Mouse (Mus musculus): ENCODE measurements around the gene Unc5b. TPM values are rescaled to one million over a fixed set of nuclear protein-coding genes. Genes with fewer than 3 reads are reported as not detected.

The Unc5b gene
- polyA plus RNA-seq, 1 experiment from 2014 or later: 17.9 TPM

- DNase-seq (ENCODE audit: low spot score): no peak
- peaks cover 27% of the 10 kb centered on the region; the same call in 1 of the 2 replicates for H3K4me1 ChIP-seq
- H3K4me3 ChIP-seq: no peak overlapping the region
- no peaks in the 10 kb centered on the region for H3K9me3 ChIP-seq
- H3K27me3 ChIP-seq (ENCODE audit: insufficient read depth, poor library complexity, severe bottlenecking): no peaks in the 10 kb centered on the region
- H3K27ac ChIP-seq: no peak overlapping the region
- no peaks in the 10 kb centered on the region for H3K36me3 ChIP-seq
- 74% methylated on average over 8 of the region's 9 CpGs for WGBS
These were observed 93.3 kb downstream of the Unc5b start for GRCm38 (mm10) chr10:60737886-60738640.

GRCm38 (mm10) chr10:60737169-60737728 is 94.1 kb downstream of the Unc5b start:
- H3K36me3 ChIP-seq: no peaks in the 10 kb centered on the region
- no peak overlapping the region for H3K27ac ChIP-seq
- H3K4me1 ChIP-seq: peaks cover 29% of the 10 kb centered on the region; the same call in 1 of the 2 replicates
- no peak for DNase-seq (ENCODE audit: low spot score)
- 65% methylated on average over 11 of the region's 11 CpGs for WGBS
- H3K27me3 ChIP-seq (ENCODE audit: insufficient read depth, poor library complexity, severe bottlenecking): no peaks in the 10 kb centered on the region
- H3K4me3 ChIP-seq: no peak overlapping the region
- no peaks in the 10 kb centered on the region for H3K9me3 ChIP-seq

GRCm38 (mm10) chr10:60735737-60736136 is 95.6 kb downstream of the Unc5b start:
- Histone ChIP-seq H3K27ac (no peak overlapping the region), H3K4me1 (peaks cover 29% of the 10 kb centered on the region; the same call in 1 of the 2 replicates), H3K4me3 (no peak overlapping the region), H3K27me3 (ENCODE audit: insufficient read depth, poor library complexity, severe bottlenecking) (0 out of 2 replicates have a peak, but pooled peaks cover 9% of the 10 kb centered on the region), H3K9me3 (no peaks in the 10 kb centered on the region), H3K36me3 (no peaks in the 10 kb centered on the region)
- DNase-seq (ENCODE audit: low spot score): no peak
- WGBS: 92% methylated on average over 1 of the region's 1 CpGs

GRCm38 (mm10) chr10:60733471-60733870 is 97.9 kb downstream of the Unc5b start:
- DNase-seq (ENCODE audit: low spot score): no peak
- 78% methylated on average over 8 of the region's 8 CpGs for WGBS
- H3K9me3 ChIP-seq: no peaks in the 10 kb centered on the region

GRCm38 (mm10) chr10:60732397-60732861 is 99.0 kb downstream of the Unc5b start:
- WGBS: 35% methylated on average over 2 of the region's 2 CpGs
- Histone ChIP-seq H3K4me3 (no peak overlapping the region), H3K4me1 (peaks cover 27% of the 10 kb centered on the region; the same call in 1 of the 2 replicates), H3K27me3 (ENCODE audit: insufficient read depth, poor library complexity, severe bottlenecking) (peaks cover 9% of the 10 kb centered on the region; the same call in 1 of the 2 replicates), H3K36me3 (no peaks in the 10 kb centered on the region), H3K9me3 (no peaks in the 10 kb centered on the region), H3K27ac (no peak overlapping the region)
- DNase-seq (ENCODE audit: low spot score): no peak

More at GRCm38 (mm10) chr10:60733471-60733870, 97.9 kb downstream of the Unc5b start:
- Histone ChIP-seq H3K27ac (no peak overlapping the region), H3K27me3 (ENCODE audit: insufficient read depth, poor library complexity, severe bottlenecking) (peaks cover 9% of the 10 kb centered on the region; the same call in 1 of the 2 replicates), H3K4me3 (no peak overlapping the region), H3K4me1 (peaks cover 29% of the 10 kb centered on the region; the same call in 1 of the 2 replicates), H3K36me3 (no peaks in the 10 kb centered on the region)

GRCm38 (mm10) chr10:60731742-60732141 is 99.6 kb downstream of the Unc5b start:
- no peak overlapping the region for H3K4me3 ChIP-seq
- H3K27me3 ChIP-seq (ENCODE audit: insufficient read depth, poor library complexity, severe bottlenecking): peaks cover 9% of the 10 kb centered on the region; the same call in 1 of the 2 replicates
- 28% methylated on average over 5 of the region's 5 CpGs for WGBS
- H3K27ac ChIP-seq: no peak overlapping the region
- H3K36me3 ChIP-seq: no peaks in the 10 kb centered on the region
- no peaks in the 10 kb centered on the region for H3K9me3 ChIP-seq
- DNase-seq (ENCODE audit: low spot score): no peak
- H3K4me1 ChIP-seq: peaks cover 20% of the 10 kb centered on the region; the same call in 1 of the 2 replicates

- H3K4me1 ChIP-seq: no peaks in the 10 kb centered on the region
- WGBS: 30% methylated on average over 5 of the region's 5 CpGs
- no peaks in the 10 kb centered on the region for H3K36me3 ChIP-seq
- H3K9me3 ChIP-seq: no peaks in the 10 kb centered on the region
- no peak for DNase-seq (ENCODE audit: low spot score)
- peaks cover 22% of the 10 kb centered on the region; the same call in 1 of the 2 replicates for H3K27me3 ChIP-seq (ENCODE audit: insufficient read depth, poor library complexity, severe bottlenecking)
- H3K4me3 ChIP-seq: no peak overlapping the region
- H3K27ac ChIP-seq: no peak overlapping the region
These were observed 104.1 kb downstream of the Unc5b start for GRCm38 (mm10) chr10:60727301-60727700.

- Histone ChIP-seq H3K9me3 (no peaks in the 10 kb centered on the region), H3K27ac (no peak overlapping the region), H3K4me1 (no peaks in the 10 kb centered on the region), H3K4me3 (no peak overlapping the region), H3K27me3 (ENCODE audit: insufficient read depth, poor library complexity, severe bottlenecking) (peaks cover 21% of the 10 kb centered on the region; the same call in 1 of the 2 replicates), H3K36me3 (no peaks in the 10 kb centered on the region)
- 60% methylated on average over 3 of the region's 3 CpGs for WGBS
- DNase-seq (ENCODE audit: low spot score): no peak
These were observed 104.5 kb downstream of the Unc5b start for GRCm38 (mm10) chr10:60726896-60727295.

- Histone ChIP-seq H3K27ac (no peak overlapping the region), H3K27me3 (ENCODE audit: insufficient read depth, poor library complexity, severe bottlenecking) (peaks cover 20% of the 10 kb centered on the region; the same call in 1 of the 2 replicates), H3K9me3 (no peaks in the 10 kb centered on the region), H3K4me1 (no peaks in the 10 kb centered on the region), H3K4me3 (no peak overlapping the region), H3K36me3 (no peaks in the 10 kb centered on the region)
- 62% methylated on average over 6 of the region's 6 CpGs for WGBS
- no peak for DNase-seq (ENCODE audit: low spot score)
These were observed 106.9 kb downstream of the Unc5b start for GRCm38 (mm10) chr10:60724496-60724895.

GRCm38 (mm10) chr10:60723345-60723744 is 108.0 kb downstream of the Unc5b start:
- Histone ChIP-seq H3K36me3 (no peaks in the 10 kb centered on the region), H3K4me1 (no peaks in the 10 kb centered on the region), H3K27ac (no peak overlapping the region), H3K9me3 (no peaks in the 10 kb centered on the region), H3K27me3 (ENCODE audit: insufficient read depth, poor library complexity, severe bottlenecking) (peaks cover 20% of the 10 kb centered on the region; the same call in 1 of the 2 replicates), H3K4me3 (no peak overlapping the region)
- DNase-seq (ENCODE audit: low spot score): no peak
- 53% methylated on average over 1 of the region's 1 CpGs for WGBS

- Histone ChIP-seq H3K4me3 (no peak overlapping the region), H3K9me3 (no peaks in the 10 kb centered on the region), H3K27me3 (ENCODE audit: insufficient read depth, poor library complexity, severe bottlenecking) (peaks cover 20% of the 10 kb centered on the region; the same call in 1 of the 2 replicates), H3K27ac (no peak overlapping the region), H3K4me1 (no peaks in the 10 kb centered on the region), H3K36me3 (no peaks in the 10 kb centered on the region)
- no peak for DNase-seq (ENCODE audit: low spot score)
- 43% methylated on average over 12 of the region's 12 CpGs for WGBS
These were observed 109.7 kb downstream of the Unc5b start for GRCm38 (mm10) chr10:60721640-60722039.

- Histone ChIP-seq H3K27ac (no peak overlapping the region), H3K4me3 (no peak overlapping the region), H3K36me3 (peaks cover 10% of the 10 kb centered on the region), H3K9me3 (no peaks in the 10 kb centered on the region), H3K4me1 (no peaks in the 10 kb centered on the region), H3K27me3 (ENCODE audit: insufficient read depth, poor library complexity, severe bottlenecking) (peaks cover 20% of the 10 kb centered on the region; the same call in 1 of the 2 replicates)
- 68% methylated on average over 5 of the region's 5 CpGs for WGBS
- no peak for DNase-seq (ENCODE audit: low spot score)
These were observed 110.9 kb downstream of the Unc5b start for GRCm38 (mm10) chr10:60720461-60720860.

- Histone ChIP-seq H3K36me3 (peaks cover 24% of the 10 kb centered on the region), H3K27ac (no peak overlapping the region), H3K4me3 (no peak overlapping the region), H3K9me3 (no peaks in the 10 kb centered on the region), H3K4me1 (no peaks in the 10 kb centered on the region), H3K27me3 (ENCODE audit: insufficient read depth, poor library complexity, severe bottlenecking) (peaks cover 16% of the 10 kb centered on the region; the same call in 1 of the 2 replicates)
- WGBS: 84% methylated on average over 2 of the region's 2 CpGs
- DNase-seq (ENCODE audit: low spot score): no peak
These were observed 112.9 kb downstream of the Unc5b start for GRCm38 (mm10) chr10:60718491-60718890.

Measured in heart, embryonic 10.5 days (tissue).